Mouse (Mus musculus) MEL (cell line): ENCODE results near the gene Ints7.

Experiments used
- CHD1 ChIP-seq: IDR thresholded peaks from 2 replicates; pipeline ENCODE4 v1.6.1; 2012; ENCODE audit warnings: low read depth, mild to moderate bottlenecking, inconsistent platforms, low read length, improper control_type of control experiment
- RAD21 ChIP-seq: IDR thresholded peaks from 2 replicates; pipeline ENCODE4 v1.6.1; 2011; ENCODE audit warnings: mild to moderate bottlenecking, low read depth, low read length, improper control_type of control experiment

GRCm38 (mm10) chr1:191639200-191639807, 63.9 kb downstream of the Ints7 start:
- TF ChIP-seq CHD1 (no peak), RAD21 (no peak)
